Mouse (Mus musculus) heart, postnatal 0 days (tissue): ENCODE data around the gene Ulk2. TPM values are rescaled to one million over a fixed set of nuclear protein-coding genes. Genes with fewer than 3 reads are reported as not detected.

Experiments
- ATAC-seq: fragments of 200-750 bp; cut with Nextera tagmentation; 2 replicates; pipeline ENCODE4 v1.8.0; 2017; ENCODE audit warnings: low read depth, moderate number of reproducible peaks, moderate library complexity; ENCODE audit not compliant: insufficient read depth
- DNase-seq: peaks from one replicate; pipeline ENCODE4 v3.0.0-alpha.2; 2016; ENCODE audit warnings: low spot score
- H3K27ac ChIP-seq: fragments of 300-500 bp; sonication (generic); 2 replicates; pipeline ENCODE4 v1.5.1; 2014; ENCODE audit warnings: low read depth, mild to moderate bottlenecking
- H3K27me3 ChIP-seq: fragments of 300-500 bp; sonication (generic); 2 replicates; pipeline ENCODE4 v1.6.1; 2014; ENCODE audit warnings: low read length, mixed read lengths; ENCODE audit not compliant: control insufficient read depth, insufficient read depth
- H3K36me3 ChIP-seq: fragments of 300-500 bp; sonication (generic); replicated peaks from 2 replicates; pipeline ENCODE4 v1.6.1; 2014; ENCODE audit warnings: low read length, mixed read lengths; ENCODE audit not compliant: control insufficient read depth, insufficient read depth
- H3K4me1 ChIP-seq: fragments of 300-500 bp; sonication (generic); 2 replicates; pipeline ENCODE4 v1.6.1; 2014; ENCODE audit warnings: antibody characterized with exemption; ENCODE audit not compliant: control insufficient read depth, insufficient read depth
- H3K4me2 ChIP-seq: fragments of 300-500 bp; sonication (generic); 2 replicates; pipeline ENCODE4 v1.6.1; 2014; ENCODE audit warnings: low read depth, mild to moderate bottlenecking, low read length, moderate library complexity
- H3K4me3 ChIP-seq: fragments of 300-500 bp; sonication (generic); 2 replicates; pipeline ENCODE4 v1.5.1; 2014; ENCODE audit warnings: low read depth, low read length
- H3K9ac ChIP-seq: fragments of 300-500 bp; sonication (generic); replicated peaks from 2 replicates; pipeline ENCODE4 v1.6.1; 2014; ENCODE audit warnings: low read depth, low read length, mixed read lengths
- H3K9me3 ChIP-seq: fragments of 300-500 bp; sonication (generic); replicated peaks from 2 replicates; pipeline ENCODE4 v1.6.1; 2016; ENCODE audit warnings: low read length; ENCODE audit not compliant: control insufficient read depth
- CTCF ChIP-seq: IDR thresholded peaks from 2 replicates; pipeline ENCODE4 v1.5.1; 2016; ENCODE audit warnings: antibody characterized with exemption, control low read depth, low read depth
- EP300 ChIP-seq: IDR thresholded peaks from 2 replicates; pipeline ENCODE4 v1.6.1; 2016; ENCODE audit warnings: antibody characterized with exemption, low read depth
- WGBS: fragments of 180-500 bp; shearing (Covaris S2); extraction: QIAGEN DNeasy Blood & Tissue Kit; methylation state at CpG from one replicate; pipeline ENCODE4 v1.1.7; 2014; 5-methylcytosine and 5-hydroxymethylcytosine counted together
- polyA plus RNA-seq: library from polyadenylated mRNA; unstranded; fragments of >200 nt; fragmentation: Nextera tagmentation; extraction: Ambion mirVana; gene quantifications from 2 replicates; pipeline ENCODE4 v1.2.1, GENCODE M21; 2015
- total RNA-seq: library from RNA; depleted of rRNA; stranded (reverse); fragments of >200 nt; gene quantifications from 2 replicates; pipeline ENCODE4 v1.2.3, GENCODE M21; 2014; ENCODE audit warnings: low replicate concordance

Ulk2 gene
- total and polyA plus RNA-seq, 2 experiments from 2014 or later = 8.6 to 41.0 TPM

- no peaks in the 10 kb centered on the region; the same call in 1 of the 2 replicates for H3K4me1 ChIP-seq
- no peaks in the 10 kb centered on the region for H3K9me3 ChIP-seq
- no peak overlapping the region for H3K27ac ChIP-seq
- H3K36me3 ChIP-seq = peaks cover 9% of the 10 kb centered on the region; the same call in 1 of the 2 replicates
- H3K4me2 ChIP-seq = peak overlapping the region; percentile 69
- WGBS = 68% methylated on average over 5 of the region's 5 CpGs
- ATAC-seq (no peak), DNase-seq (no peak)
- H3K4me3 ChIP-seq = no peak overlapping the region
- H3K9ac ChIP-seq = no peak overlapping the region
- H3K27me3 ChIP-seq = no peaks in the 10 kb centered on the region
- no peak for TF ChIP-seq CTCF
- no peak for TF ChIP-seq EP300
These were observed 94.4 kb downstream of the Ulk2 start for GRCm38 (mm10) chr11:61760518-61760917.

- WGBS = 83% methylated on average over 2 of the region's 2 CpGs
- no peak for ATAC-seq
These were observed 97.7 kb downstream of the Ulk2 start for GRCm38 (mm10) chr11:61757151-61757550.

GRCm38 (mm10) chr11:61751612-61752011 is 103.3 kb downstream of the Ulk2 start:
- WGBS = 75% methylated on average over 5 of the region's 5 CpGs
- ATAC-seq = no peak
- Histone ChIP-seq H3K9me3 (no peaks in the 10 kb centered on the region), H3K4me3 (no peak overlapping the region), H3K9ac (no peak overlapping the region), H3K4me1 (no peaks in the 10 kb centered on the region), H3K27ac (no peak overlapping the region), H3K36me3 (peaks cover 69% of the 10 kb centered on the region), H3K4me2 (no peak overlapping the region), H3K27me3 (no peaks in the 10 kb centered on the region)
- DNase-seq = no peak
- TF ChIP-seq CTCF (peak; percentile 34), EP300 (no peak)

More at GRCm38 (mm10) chr11:61757151-61757550, 97.7 kb downstream of the Ulk2 start:
- no peak overlapping the region for H3K4me2 ChIP-seq
- DNase-seq = no peak
- no peaks in the 10 kb centered on the region for H3K27me3 ChIP-seq
- H3K36me3 ChIP-seq = peaks cover 37% of the 10 kb centered on the region
- no peaks in the 10 kb centered on the region; the same call in 1 of the 2 replicates for H3K4me1 ChIP-seq
- H3K9ac ChIP-seq = no peak overlapping the region
- H3K9me3 ChIP-seq = no peaks in the 10 kb centered on the region
- no peak overlapping the region for H3K4me3 ChIP-seq
- TF ChIP-seq EP300 = no peak
- no peak for TF ChIP-seq CTCF
- H3K27ac ChIP-seq = no peak overlapping the region

- peaks cover 68% of the 10 kb centered on the region for H3K36me3 ChIP-seq
These were observed 107.7 kb downstream of the Ulk2 start for GRCm38 (mm10) chr11:61747161-61747560.

GRCm38 (mm10) chr11:61745781-61746180 is 109.1 kb downstream of the Ulk2 start:
- no peak for TF ChIP-seq CTCF
- TF ChIP-seq EP300 = no peak
- Histone ChIP-seq H3K4me2 (no peak overlapping the region), H3K9me3 (no peaks in the 10 kb centered on the region), H3K4me3 (no peak overlapping the region), H3K27me3 (no peaks in the 10 kb centered on the region), H3K9ac (no peak overlapping the region), H3K36me3 (peaks cover 68% of the 10 kb centered on the region), H3K27ac (no peak overlapping the region), H3K4me1 (no peaks in the 10 kb centered on the region)
- DNase-seq (no peak), ATAC-seq (no peak)
- 93% methylated on average over 9 of the region's 9 CpGs for WGBS

More at GRCm38 (mm10) chr11:61747161-61747560, 107.7 kb downstream of the Ulk2 start:
- ATAC-seq (no peak), DNase-seq (no peak)
- H3K4me2 ChIP-seq = no peak overlapping the region
- H3K27ac ChIP-seq = no peak overlapping the region
- no peaks in the 10 kb centered on the region for H3K27me3 ChIP-seq
- H3K4me3 ChIP-seq = no peak overlapping the region
- no peak overlapping the region for H3K9ac ChIP-seq
- no peak for TF ChIP-seq EP300
- no peak for TF ChIP-seq CTCF
- no peaks in the 10 kb centered on the region for H3K9me3 ChIP-seq
- 61% methylated on average over 3 of the region's 3 CpGs for WGBS
- no peaks in the 10 kb centered on the region for H3K4me1 ChIP-seq

- ATAC-seq (no peak), DNase-seq (no peak)
- 62% methylated on average over 3 of the region's 3 CpGs for WGBS
- Histone ChIP-seq H3K4me2 (no peak overlapping the region), H3K27me3 (no peaks in the 10 kb centered on the region), H3K4me3 (no peak overlapping the region), H3K27ac (no peak overlapping the region), H3K36me3 (peaks cover 74% of the 10 kb centered on the region), H3K9ac (no peak overlapping the region), H3K4me1 (no peaks in the 10 kb centered on the region), H3K9me3 (no peaks in the 10 kb centered on the region)
- TF ChIP-seq CTCF (no peak), EP300 (no peak)
These were observed 110.4 kb downstream of the Ulk2 start for GRCm38 (mm10) chr11:61744460-61744859.
